Mouse (Mus musculus) limb, embryonic 14.5 days (tissue): ENCODE measurements around the gene Adgrl3. TPM values are rescaled to one million over a fixed set of nuclear protein-coding genes. Genes with fewer than 3 reads are reported as not detected.

Experiments used
- ATAC-seq: fragments of 200-750 bp; cut with Nextera tagmentation; 2 replicates; pipeline ENCODE4 v1.8.0; 2017; ENCODE audit warnings: low read depth, moderate number of reproducible peaks, moderate TSS enrichment; ENCODE audit not compliant: low FRiP score
- DNase-seq: peaks from one replicate; pipeline ENCODE4 v3.0.0-alpha.2; 2015; ENCODE audit warnings: low spot score
- H3K27ac ChIP-seq: fragments of 300-500 bp; sonication (generic); replicated peaks from 2 replicates; pipeline ENCODE4 v1.5.1; 2014; ENCODE audit warnings: low read depth, mild to moderate bottlenecking, low read length, moderate library complexity, mixed read lengths
- H3K27me3 ChIP-seq: fragments of 300-500 bp; sonication (generic); 2 replicates; pipeline ENCODE4 v1.6.1; 2014; ENCODE audit warnings: low read length, mixed read lengths; ENCODE audit not compliant: control insufficient read depth, insufficient read depth
- H3K36me3 ChIP-seq: fragments of 300-500 bp; sonication (generic); 2 replicates; pipeline ENCODE4 v1.6.1; 2014; ENCODE audit warnings: mild to moderate bottlenecking, low read length, moderate library complexity, mixed read lengths; ENCODE audit not compliant: control insufficient read depth, insufficient read depth
- H3K4me1 ChIP-seq: fragments of 300-500 bp; sonication (generic); 2 replicates; pipeline ENCODE4 v1.6.1; 2014; ENCODE audit warnings: antibody characterized with exemption, low read length, mixed read lengths; ENCODE audit not compliant: control insufficient read depth, insufficient read depth
- H3K4me2 ChIP-seq: fragments of 300-500 bp; sonication (generic); replicated peaks from 2 replicates; pipeline ENCODE4 v1.6.1; 2014; ENCODE audit warnings: low read depth, mild to moderate bottlenecking, low read length, moderate library complexity; ENCODE audit not compliant: severe bottlenecking
- H3K4me3 ChIP-seq: fragments of 300-500 bp; sonication (generic); replicated peaks from 2 replicates; pipeline ENCODE4 v1.5.1; 2014; ENCODE audit warnings: low read length
- H3K9ac ChIP-seq: fragments of 300-500 bp; sonication (generic); 2 replicates; pipeline ENCODE4 v1.6.1; 2014; ENCODE audit warnings: mild to moderate bottlenecking, low read depth, low read length, moderate library complexity; ENCODE audit not compliant: severe bottlenecking
- H3K9me3 ChIP-seq: fragments of 300-500 bp; sonication (generic); 2 replicates; pipeline ENCODE4 v1.6.1; 2016; ENCODE audit warnings: low read length; ENCODE audit not compliant: control insufficient read depth
- POLR2A ChIP-seq: fragments of 200-500 bp; IDR thresholded peaks from 2 replicates; pipeline ENCODE4 v1.8.0; 2012; ENCODE audit warnings: inconsistent platforms, mild to moderate bottlenecking, moderate library complexity, borderline replicate concordance; ENCODE audit not compliant: insufficient read depth, insufficient read length; ENCODE audit errors: extremely low read depth
- WGBS: fragments of 180-500 bp; shearing (Covaris S2); extraction: QIAGEN DNeasy Blood & Tissue Kit; methylation state at CpG from one replicate; pipeline ENCODE4 v1.1.7; 2014; 5-methylcytosine and 5-hydroxymethylcytosine counted together
- polyA plus RNA-seq, 2 experiments: library from polyadenylated mRNA; depleted of rRNA in 1 of 2; stranded (reverse) in 1 of 2; unstranded in 1 of 2; fragments of >200 nt; fragmentation: Nextera tagmentation in 1 of 2; extraction: Ambion mirVana in 1 of 2; gene quantifications; 2 replicates each; pipeline versions ENCODE4 v1.2.1 to v1.2.3; 2012 to 2014

Gene Adgrl3
- polyA plus RNA-seq, 2 experiments: 37.6 to 41.1 TPM

- peaks cover 22% of the 10 kb centered on the region for H3K4me1 ChIP-seq
- no peaks in the 10 kb centered on the region for H3K27me3 ChIP-seq
- no peaks in the 10 kb centered on the region for H3K36me3 ChIP-seq
- no peak for ATAC-seq
- no peak overlapping the region for H3K4me3 ChIP-seq
- H3K9me3 ChIP-seq: no peaks in the 10 kb centered on the region
- peak; percentile 41 for DNase-seq
- TF ChIP-seq POLR2A: no peak
- no peak overlapping the region for H3K9ac ChIP-seq
- H3K27ac ChIP-seq: no peak overlapping the region
- no peak overlapping the region for H3K4me2 ChIP-seq
These were observed 207.3 kb downstream of the Adgrl3 start for GRCm38 (mm10) chr5:81227256-81227655.

- no peak overlapping the region for H3K4me3 ChIP-seq
- no peaks in the 10 kb centered on the region for H3K36me3 ChIP-seq
- peak; percentile 30; the same call in 1 of the 2 replicates for ATAC-seq
- H3K4me2 ChIP-seq: no peak overlapping the region
- no peak overlapping the region for H3K9ac ChIP-seq
- WGBS: 48% methylated on average over 5 of the region's 5 CpGs
- no peak for TF ChIP-seq POLR2A
- DNase-seq: no peak
- no peaks in the 10 kb centered on the region for H3K9me3 ChIP-seq
- H3K4me1 ChIP-seq: no peaks in the 10 kb centered on the region
- H3K27me3 ChIP-seq: no peaks in the 10 kb centered on the region
- H3K27ac ChIP-seq: no peak overlapping the region
These were observed 228.8 kb downstream of the Adgrl3 start for GRCm38 (mm10) chr5:81248724-81249123.

- H3K36me3 ChIP-seq: no peaks in the 10 kb centered on the region
- H3K4me3 ChIP-seq: no peak overlapping the region
- H3K27me3 ChIP-seq: no peaks in the 10 kb centered on the region
- ATAC-seq (no peak), DNase-seq (no peak)
- H3K27ac ChIP-seq: no peak overlapping the region
- no peak for TF ChIP-seq POLR2A
- no peak overlapping the region for H3K9ac ChIP-seq
- H3K4me1 ChIP-seq: no peaks in the 10 kb centered on the region
- H3K4me2 ChIP-seq: no peak overlapping the region
- WGBS: 84% methylated on average over 3 of the region's 3 CpGs
- no peaks in the 10 kb centered on the region for H3K9me3 ChIP-seq
These were observed 236.2 kb downstream of the Adgrl3 start for GRCm38 (mm10) chr5:81256091-81256490.

- WGBS: 85% methylated on average over 3 of the region's 3 CpGs
- no peak for TF ChIP-seq POLR2A
These were observed 249.8 kb downstream of the Adgrl3 start for GRCm38 (mm10) chr5:81269689-81270088.

GRCm38 (mm10) chr5:81275346-81276047, 255.6 kb downstream of the Adgrl3 start:
- Histone ChIP-seq H3K9me3 (no peaks in the 10 kb centered on the region), H3K4me3 (no peak overlapping the region), H3K36me3 (no peaks in the 10 kb centered on the region), H3K27ac (no peak overlapping the region), H3K9ac (no peak overlapping the region), H3K4me2 (no peak overlapping the region), H3K4me1 (no peaks in the 10 kb centered on the region), H3K27me3 (no peaks in the 10 kb centered on the region)
- TF ChIP-seq POLR2A: no peak
- no peak for ATAC-seq
- no peak for DNase-seq
- WGBS: 65% methylated on average over 6 of the region's 6 CpGs

More at GRCm38 (mm10) chr5:81269689-81270088, 249.8 kb downstream of the Adgrl3 start:
- DNase-seq (no peak), ATAC-seq (no peak)
- Histone ChIP-seq H3K4me2 (no peak overlapping the region), H3K9ac (no peak overlapping the region), H3K9me3 (no peaks in the 10 kb centered on the region), H3K36me3 (no peaks in the 10 kb centered on the region), H3K27ac (no peak overlapping the region), H3K27me3 (no peaks in the 10 kb centered on the region), H3K4me3 (no peak overlapping the region), H3K4me1 (no peaks in the 10 kb centered on the region)
